In genomic region chrX:161961756-161962155, GRCm38 (mm10) we compare ENCODE assay signal across 15 mouse cellular contexts.
A peak's percentile ranks its signal among the peaks of the same experiment; 100 is the strongest.
DNase-seq lines count a peak whose midpoint lies in the region; ATAC-seq and TF ChIP-seq lines count a peak whose summit lies in the region.
"Had no signal": no experiment of that assay in that cellular context is flagged by ENCODE, and none has a peak within 500 bp of the region (broad histone marks: within the 10 kb centered on the region; RNA-seq: fewer than 3 reads in every experiment).

No protein-coding gene starts in this region.

- TF ChIP-seq POLR2A in MEL (IDR thresholded peaks at IDR 0.05; ENCODE audit: control insufficient read depth in 1 of 2, insufficient read depth in 1 of 2, low read depth in 1 of 2, low read length in 2 of 2, poor library complexity in 1 of 2), result no peak

- WGBS in intestine, embryonic 16.5 days, result 61% methylated on average over 6 of the region's 6 CpGs
- WGBS in intestine, postnatal 0 days, result 48% methylated on average over 6 of the region's 6 CpGs
- WGBS in kidney, embryonic 15.5 days, result 52% methylated on average over 6 of the region's 6 CpGs

- peak overlapping the region; percentile 37; the same call in 1 of the 2 replicates for H3K27ac ChIP-seq in intestine, embryonic 16.5 days (ENCODE audit: low read length)
- H3K27ac ChIP-seq in intestine, postnatal 0 days (ENCODE audit: low read depth, low read length), result no peak overlapping the region
- no peak overlapping the region for H3K27ac ChIP-seq in MEL (ENCODE audit: control insufficient read depth, low read depth, low read length)
- peak overlapping the region; percentile 66 for H3K27ac ChIP-seq in kidney, embryonic 15.5 days
- H3K27ac ChIP-seq: forebrain, embryonic 10.5 days; gastrocnemius, adult 2 months; liver, embryonic 13.5 days had no signal

- no peak for TF ChIP-seq RAD21 in MEL (IDR thresholded peaks at IDR 0.05; ENCODE audit: low read depth, low read length)

- no peaks in the 10 kb centered on the region for H3K9me3 ChIP-seq in intestine, embryonic 16.5 days (ENCODE audit: control insufficient read depth, low read length)
- H3K9me3 ChIP-seq in intestine, postnatal 0 days (ENCODE audit: control insufficient read depth), result no peaks in the 10 kb centered on the region
- H3K9me3 ChIP-seq in MEL (replicated peaks; ENCODE audit: insufficient read depth, low read length), result no peaks in the 10 kb centered on the region
- H3K9me3 ChIP-seq in kidney, embryonic 15.5 days (replicated peaks), result no peaks in the 10 kb centered on the region
- H3K9me3 ChIP-seq: forebrain, embryonic 10.5 days; G1E; liver, embryonic 13.5 days had no signal

- peak; percentile 44 for ATAC-seq in intestine, embryonic 16.5 days
- no peak for ATAC-seq in intestine, postnatal 0 days
- ATAC-seq in kidney, embryonic 15.5 days (replicated peaks; ENCODE audit: low FRiP score), result no peak

- no peaks in the 10 kb centered on the region for H3K36me3 ChIP-seq in intestine, embryonic 16.5 days (ENCODE audit: control insufficient read depth, insufficient read depth, low read length)
- no peaks in the 10 kb centered on the region for H3K36me3 ChIP-seq in intestine, postnatal 0 days (ENCODE audit: control insufficient read depth, insufficient read depth)
- no peaks in the 10 kb centered on the region for H3K36me3 ChIP-seq in MEL (ENCODE audit: control insufficient read depth in 1 of 2, insufficient read depth in 2 of 2, low read length in 2 of 2)
- no peaks in the 10 kb centered on the region for H3K36me3 ChIP-seq in kidney, embryonic 15.5 days
- H3K36me3 ChIP-seq: forebrain, embryonic 10.5 days; G1E; liver, embryonic 13.5 days had no signal

- DNase-seq in cerebellum, adult 8-10 months, result peak; percentile 14
- no peak for DNase-seq in cerebellum, adult 11-12 months
- DNase-seq in MEL (ENCODE audit: low read depth, low spot score), result peak; percentile 10
- DNase-seq in embryo, embryonic 10.5 days (ENCODE audit: low spot score), result no peak
- DNase-seq in thymus, postnatal 36 days, result no peak
- DNase-seq: B cell, adult 2 months; liver, embryonic 13.5 days; spleen, adult 18-20 months had no signal

- TF ChIP-seq EP300 in MEL (IDR thresholded peaks at IDR 0.05; ENCODE audit: low read depth in 1 of 2, low read length in 2 of 2), result no peak

- no peak overlapping the region for H3K4me2 ChIP-seq in intestine, embryonic 16.5 days (ENCODE audit: low read depth, low read length)
- H3K4me2 ChIP-seq in intestine, postnatal 0 days (replicated peaks; ENCODE audit: low read depth), result no peak overlapping the region
- no peak overlapping the region for H3K4me2 ChIP-seq in kidney, embryonic 15.5 days
- H3K4me2 ChIP-seq: liver, embryonic 13.5 days had no signal

- H3K27me3 ChIP-seq in intestine, embryonic 16.5 days (replicated peaks; ENCODE audit: control insufficient read depth, insufficient read depth, low read length), result no peaks in the 10 kb centered on the region
- no peaks in the 10 kb centered on the region for H3K27me3 ChIP-seq in intestine, postnatal 0 days (replicated peaks; ENCODE audit: control insufficient read depth, insufficient read depth, low read length)
- H3K27me3 ChIP-seq in MEL (ENCODE audit: control insufficient read depth in 1 of 2, insufficient read depth in 2 of 2, low read length in 2 of 2), result no peaks in the 10 kb centered on the region
- peaks cover 28% of the 10 kb centered on the region for H3K27me3 ChIP-seq in kidney, embryonic 15.5 days
- H3K27me3 ChIP-seq: liver, embryonic 13.5 days had no signal

- H3K9ac ChIP-seq in intestine, embryonic 16.5 days (ENCODE audit: low read depth, low read length), result no peak overlapping the region
- H3K9ac ChIP-seq in intestine, postnatal 0 days (ENCODE audit: low read depth, low read length), result no peak overlapping the region
- H3K9ac ChIP-seq in MEL (ENCODE audit: control insufficient read depth, low read depth, low read length, poor library complexity, severe bottlenecking), result no peak overlapping the region
- no peak overlapping the region for H3K9ac ChIP-seq in kidney, embryonic 15.5 days
- H3K9ac ChIP-seq: liver, embryonic 13.5 days had no signal

- no peaks in the 10 kb centered on the region for H3K4me1 ChIP-seq in intestine, embryonic 16.5 days (ENCODE audit: control insufficient read depth, insufficient read depth, low read length)
- no peaks in the 10 kb centered on the region for H3K4me1 ChIP-seq in intestine, postnatal 0 days (replicated peaks; ENCODE audit: control insufficient read depth, insufficient read depth, low read length)
- no peaks in the 10 kb centered on the region for H3K4me1 ChIP-seq in MEL (ENCODE audit: control insufficient read depth in 1 of 2, insufficient read depth in 2 of 2, low read length in 2 of 2)
- peaks cover 7% of the 10 kb centered on the region; the same call in 1 of the 2 replicates for H3K4me1 ChIP-seq in kidney, embryonic 15.5 days
- H3K4me1 ChIP-seq: forebrain, embryonic 10.5 days; liver, embryonic 13.5 days had no signal

- H3K79me2 ChIP-seq in MEL (ENCODE audit: control insufficient read depth, insufficient read depth, low read length, poor library complexity), result no peaks in the 10 kb centered on the region

- no peak for TF ChIP-seq CTCF in intestine, postnatal 0 days (IDR thresholded peaks at IDR 0.05; ENCODE audit: low read depth)
- TF ChIP-seq CTCF in MEL (IDR thresholded peaks at IDR 0.05 in 2 of 3, conservative IDR thresholded peaks at IDR 0.05 in 1 of 3; ENCODE audit: control insufficient read depth in 1 of 3, insufficient read depth in 1 of 3, low read depth in 2 of 3, low read length in 3 of 3, poor library complexity in 1 of 3, severe bottlenecking in 1 of 3), result no peak

- H3K4me3 ChIP-seq in intestine, embryonic 16.5 days (ENCODE audit: low read length), result no peak overlapping the region
- H3K4me3 ChIP-seq in intestine, postnatal 0 days (ENCODE audit: low read depth, low read length), result no peak overlapping the region
- no peak overlapping the region for H3K4me3 ChIP-seq in MEL (ENCODE audit: control insufficient read depth in 1 of 2, insufficient read depth in 1 of 2, low read depth in 2 of 2, low read length in 2 of 2)
- no peak overlapping the region for H3K4me3 ChIP-seq in kidney, embryonic 15.5 days (replicated peaks)
- H3K4me3 ChIP-seq: forebrain, embryonic 10.5 days; gastrocnemius, adult 2 months; liver, embryonic 13.5 days; myocyte had no signal

TF ChIP-seq in MEL, 35 proteins besides CTCF, POLR2A, EP300 and RAD21:
- TF ChIP-seq MEF2A (IDR thresholded peaks at IDR 0.05; ENCODE audit: extremely low read depth, insufficient replicate concordance, low read depth, low read length, poor library complexity, severe bottlenecking), result no peak
- TF ChIP-seq SMC3 (IDR thresholded peaks at IDR 0.05; ENCODE audit: low read depth, low read length), result no peak
- TF ChIP-seq MAFK (IDR thresholded peaks at IDR 0.05; ENCODE audit: borderline replicate concordance, low read depth, low read length), result no peak
- no peak for TF ChIP-seq TBP (IDR thresholded peaks at IDR 0.05; ENCODE audit: low read depth, low read length)
- TF ChIP-seq RCOR1 (IDR thresholded peaks at IDR 0.05; ENCODE audit: low read depth, low read length), result no peak
- TF ChIP-seq CHD1 (IDR thresholded peaks at IDR 0.05; ENCODE audit: low read depth, low read length), result no peak
- no peak for TF ChIP-seq GATA1 (IDR thresholded peaks at IDR 0.05; ENCODE audit: low read depth, low read length)
- TF ChIP-seq UBTF (IDR thresholded peaks at IDR 0.05; ENCODE audit: borderline replicate concordance, insufficient read depth, low read depth, low read length), result no peak
- TF ChIP-seq HCFC1 (IDR thresholded peaks at IDR 0.05; ENCODE audit: low read depth, low read length), result no peak
- TF ChIP-seq BHLHE40 (IDR thresholded peaks at IDR 0.05; ENCODE audit: borderline replicate concordance, low read depth, low read length), result no peak
- TF ChIP-seq E2F4 (IDR thresholded peaks at IDR 0.05; ENCODE audit: borderline replicate concordance, low read depth, low read length), result no peak
- TF ChIP-seq ZC3H11A (IDR thresholded peaks at IDR 0.05; ENCODE audit: low read depth, low read length), result no peak
- no peak for TF ChIP-seq NRF1 (IDR thresholded peaks at IDR 0.05; ENCODE audit: insufficient read depth, low read depth, low read length, poor library complexity, severe bottlenecking)
- TF ChIP-seq MYB (IDR thresholded peaks at IDR 0.05; ENCODE audit: low read depth, low read length), result no peak
- no peak for TF ChIP-seq POLR2AphosphoS5 (IDR thresholded peaks at IDR 0.05; ENCODE audit: borderline replicate concordance, low read depth, low read length)
- no peak for TF ChIP-seq USF1 (IDR thresholded peaks at IDR 0.05; ENCODE audit: low read depth, low read length)
- TF ChIP-seq ETS1 (IDR thresholded peaks at IDR 0.05; ENCODE audit: low read depth, low read length), result no peak
- no peak for TF ChIP-seq SIN3A (IDR thresholded peaks at IDR 0.05; ENCODE audit: low read length)
- TF ChIP-seq KAT2A (conservative IDR thresholded peaks at IDR 0.05; ENCODE audit: low read depth, low read length), result no peak
- no peak for TF ChIP-seq ELF1 (IDR thresholded peaks at IDR 0.05; ENCODE audit: low read depth, low read length)

Comparison
In these comparisons a context has a peak if more than half of its experiments do, and no peak if none do; other contexts are left out.
1. DNase-seq: peak in cerebellum, adult 8-10 months (single experiment) and MEL (single experiment); none in cerebellum, adult 11-12 months (single experiment), embryo, embryonic 10.5 days (single experiment) and thymus, postnatal 36 days (0 of 2).
2. H3K27ac ChIP-seq: peak in intestine, embryonic 16.5 days (single experiment) and kidney, embryonic 15.5 days (single experiment); none in intestine, postnatal 0 days (single experiment) and MEL (single experiment).